Mouse (Mus musculus): Measurements from ENCODE around the gene Insl3. TPM values are rescaled to one million over a fixed set of nuclear protein-coding genes. Genes with fewer than 3 reads are reported as not detected.

The Insl3 gene
- polyA plus RNA-seq, 1 experiment from 2014 or later = 1.9 TPM

- H3K9ac ChIP-seq (ENCODE audit: low read length) = no peak overlapping the region
- TF ChIP-seq CTCF (IDR thresholded peaks at IDR 0.05; ENCODE audit: low read depth) = no peak
- no peak for TF ChIP-seq EP300 (optimal IDR thresholded peaks at IDR 0.05)
- DNase-seq (ENCODE audit: low spot score) (no peak), ATAC-seq (ENCODE audit: low FRiP score, low TSS enrichment) (peak; percentile 28; the same call in 1 of the 2 replicates)
- no peaks in the 10 kb centered on the region for H3K36me3 ChIP-seq (ENCODE audit: control insufficient read depth, insufficient read depth, low read length)
- no peak overlapping the region for H3K4me3 ChIP-seq (ENCODE audit: low read depth, low read length)
- no peaks in the 10 kb centered on the region for H3K9me3 ChIP-seq (ENCODE audit: control insufficient read depth, low read length)
- H3K4me1 ChIP-seq (replicated peaks; ENCODE audit: control insufficient read depth, insufficient read depth) = peaks cover 7% of the 10 kb centered on the region; the same call in 1 of the 2 replicates
- H3K4me2 ChIP-seq (replicated peaks; ENCODE audit: low read depth) = no peak overlapping the region; the same call in 1 of the 2 replicates
- H3K27ac ChIP-seq (replicated peaks) = no peak overlapping the region
- 2% methylated on average over 20 of the region's 21 CpGs for WGBS
- H3K27me3 ChIP-seq (ENCODE audit: control insufficient read depth, insufficient read depth, low read length) = no peaks in the 10 kb centered on the region
Observed at GRCm38 (mm10) chr8:71668220-71668975, 20.6 kb upstream of the Insl3 start.

DNA sequence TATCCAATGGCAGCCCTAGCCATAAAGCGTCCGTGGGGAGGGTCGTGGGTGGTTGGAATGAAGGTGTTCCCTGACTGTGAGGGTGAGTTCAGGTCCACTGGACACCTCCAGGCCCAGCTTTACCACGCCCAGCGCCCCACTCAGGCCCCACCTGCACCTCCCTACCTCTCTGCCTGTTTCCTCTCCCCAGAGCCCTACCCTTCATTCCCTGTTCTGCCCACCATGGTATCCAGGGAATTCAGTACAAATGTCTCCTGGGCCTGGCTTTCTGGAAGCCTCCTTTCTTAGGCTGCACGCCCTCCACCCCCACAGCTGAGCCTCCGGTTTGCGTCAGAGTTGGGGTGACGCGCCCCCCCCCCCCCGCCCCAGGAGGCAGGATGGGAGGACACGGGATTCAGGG is 18.8 kb upstream of the Insl3 start:
- Histone ChIP-seq H3K9me3 (ENCODE audit: control insufficient read depth, low read length) (no peaks in the 10 kb centered on the region), H3K36me3 (ENCODE audit: control insufficient read depth, insufficient read depth, low read length) (no peaks in the 10 kb centered on the region), H3K27ac (replicated peaks) (no peak overlapping the region), H3K4me3 (ENCODE audit: low read depth, low read length) (peak overlapping the region; percentile 48; the same call in 1 of the 2 replicates), H3K4me1 (replicated peaks; ENCODE audit: control insufficient read depth, insufficient read depth) (peaks cover 7% of the 10 kb centered on the region; the same call in 1 of the 2 replicates), H3K9ac (ENCODE audit: low read length) (no peak overlapping the region), H3K4me2 (replicated peaks; ENCODE audit: low read depth) (peak overlapping the region; percentile 92), H3K27me3 (ENCODE audit: control insufficient read depth, insufficient read depth, low read length) (no peaks in the 10 kb centered on the region)
- ATAC-seq (ENCODE audit: low FRiP score, low TSS enrichment) (no peak), DNase-seq (ENCODE audit: low spot score) (no peak)
- 13% methylated on average over 8 of the region's 12 CpGs for WGBS
- TF ChIP-seq CTCF (IDR thresholded peaks at IDR 0.05; ENCODE audit: low read depth) (no peak), EP300 (optimal IDR thresholded peaks at IDR 0.05) (no peak)

- no peaks in the 10 kb centered on the region for H3K27me3 ChIP-seq (ENCODE audit: control insufficient read depth, insufficient read depth, low read length)
- H3K27ac ChIP-seq (replicated peaks) = no peak overlapping the region
- WGBS = under 1% methylated on average over 49 of the region's 64 CpGs
- peaks cover 7% of the 10 kb centered on the region; the same call in 1 of the 2 replicates for H3K4me1 ChIP-seq (replicated peaks; ENCODE audit: control insufficient read depth, insufficient read depth)
- no peak for TF ChIP-seq CTCF (IDR thresholded peaks at IDR 0.05; ENCODE audit: low read depth)
- ATAC-seq (ENCODE audit: low FRiP score, low TSS enrichment) = peak; percentile 27
- H3K9me3 ChIP-seq (ENCODE audit: control insufficient read depth, low read length) = no peaks in the 10 kb centered on the region
- H3K4me2 ChIP-seq (replicated peaks; ENCODE audit: low read depth) = peak overlapping the region; percentile 92
- no peak overlapping the region for H3K9ac ChIP-seq (ENCODE audit: low read length)
- no peak for DNase-seq (ENCODE audit: low spot score)
- no peaks in the 10 kb centered on the region for H3K36me3 ChIP-seq (ENCODE audit: control insufficient read depth, insufficient read depth, low read length)
- peak overlapping the region; percentile 48 for H3K4me3 ChIP-seq (ENCODE audit: low read depth, low read length)
Observed at GRCm38 (mm10) chr8:71670621-71671548, 18.1 kb upstream of the Insl3 start.

DNA sequence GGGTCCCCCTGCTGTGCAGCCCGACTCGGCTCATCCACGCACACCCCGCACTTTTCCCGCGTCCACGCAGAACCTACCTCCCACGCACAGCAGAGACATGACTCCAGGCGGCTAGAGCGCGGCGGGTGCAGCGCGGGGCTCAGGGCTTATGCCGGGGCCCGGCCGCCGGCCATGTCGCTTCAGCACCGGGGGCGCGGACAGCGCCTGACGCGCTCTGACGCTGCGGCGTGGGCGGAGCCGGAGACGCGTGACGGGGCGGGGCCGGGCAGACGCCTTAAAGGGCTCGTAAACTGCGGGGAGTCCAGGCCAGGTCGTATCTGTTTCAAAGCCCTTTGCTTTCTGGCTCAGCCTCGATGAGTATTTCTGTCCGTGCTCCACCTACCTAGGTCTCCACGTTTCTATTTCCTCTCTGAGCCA is 17.5 kb upstream of the Insl3 start, which contains the start of gene Unc13a:
TSS of gene Unc13a (minus strand) at position 209 of the 417 bp plus-strand sequence.
- Histone ChIP-seq H3K27ac (replicated peaks) (no peak within 1 kb of the TSS), H3K4me1 (replicated peaks; ENCODE audit: control insufficient read depth, insufficient read depth) (peaks cover 7% of the 10 kb centered on the region; the same call in 1 of the 2 replicates), H3K9ac (ENCODE audit: low read length) (no peak within 1 kb of the TSS), H3K9me3 (ENCODE audit: control insufficient read depth, low read length) (no peaks in the 10 kb centered on the region), H3K4me2 (replicated peaks; ENCODE audit: low read depth) (peak within 1 kb of the TSS; percentile 92), H3K27me3 (ENCODE audit: control insufficient read depth, insufficient read depth, low read length) (no peaks in the 10 kb centered on the region), H3K36me3 (ENCODE audit: control insufficient read depth, insufficient read depth, low read length) (no peaks in the 10 kb centered on the region), H3K4me3 (ENCODE audit: low read depth, low read length) (peak within 1 kb of the TSS; percentile 48)
- no peak for TF ChIP-seq CTCF (IDR thresholded peaks at IDR 0.05; ENCODE audit: low read depth)
- TF ChIP-seq EP300 (optimal IDR thresholded peaks at IDR 0.05) = no peak
- peak; percentile 61 for ATAC-seq (ENCODE audit: low FRiP score, low TSS enrichment)
- peak; percentile 89 for DNase-seq (ENCODE audit: low spot score)
- WGBS = under 1% methylated on average over 39 of the region's 42 CpGs

DNA sequence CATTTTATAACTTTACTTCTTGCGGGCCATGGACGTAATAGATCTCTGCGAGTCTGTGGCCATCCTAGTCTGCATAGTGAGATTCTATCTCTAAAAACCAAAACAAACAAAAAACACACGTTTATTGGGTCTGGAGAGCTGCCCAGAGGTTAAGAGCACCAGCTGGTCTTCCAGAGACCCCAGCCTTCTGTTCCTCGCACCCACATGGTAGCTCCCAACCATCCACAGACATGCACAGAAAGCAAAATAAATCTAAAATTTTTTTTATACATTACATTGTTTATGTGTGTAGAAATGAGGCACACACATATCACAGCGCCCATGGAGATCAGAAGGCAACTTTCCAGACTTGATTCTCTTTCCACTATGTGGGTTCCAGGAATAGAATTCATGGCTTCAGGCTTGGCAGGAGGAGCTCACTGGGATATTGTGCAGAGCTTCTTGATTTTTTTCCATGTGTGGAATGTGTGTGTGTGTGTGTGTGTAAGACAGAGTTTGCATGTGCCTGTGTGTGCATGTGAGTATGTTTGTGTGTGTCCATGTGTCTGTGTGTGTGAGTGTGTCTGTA is 16.8 kb upstream of the Insl3 start:
- H3K4me1 ChIP-seq (replicated peaks; ENCODE audit: control insufficient read depth, insufficient read depth) = peaks cover 7% of the 10 kb centered on the region; the same call in 1 of the 2 replicates
- H3K4me3 ChIP-seq (ENCODE audit: low read depth, low read length) = no peak overlapping the region
- DNase-seq (ENCODE audit: low spot score) (no peak), ATAC-seq (ENCODE audit: low FRiP score, low TSS enrichment) (no peak)
- no peaks in the 10 kb centered on the region for H3K9me3 ChIP-seq (ENCODE audit: control insufficient read depth, low read length)
- no peaks in the 10 kb centered on the region for H3K27me3 ChIP-seq (ENCODE audit: control insufficient read depth, insufficient read depth, low read length)
- no peaks in the 10 kb centered on the region for H3K36me3 ChIP-seq (ENCODE audit: control insufficient read depth, insufficient read depth, low read length)
- 59% methylated on average over 6 of the region's 6 CpGs for WGBS
- no peak overlapping the region for H3K9ac ChIP-seq (ENCODE audit: low read length)
- no peak for TF ChIP-seq EP300 (optimal IDR thresholded peaks at IDR 0.05)
- H3K27ac ChIP-seq (replicated peaks) = no peak overlapping the region
- H3K4me2 ChIP-seq (replicated peaks; ENCODE audit: low read depth) = peak overlapping the region; percentile 92; the same call in 1 of the 2 replicates

Data from stomach, postnatal 0 days (tissue).